Mouse (Mus musculus) urinary bladder, adult 18-20 months (tissue): Measurements from ENCODE around the gene Olfr1454.

Experiments used
- DNase-seq, 2 experiments: peaks; one replicate each; pipeline ENCODE4 v3.0.0; 2022; ENCODE audit warnings: low spot score in 2 of 2, mixed read lengths in 2 of 2

Gene Olfr1454

DNA sequence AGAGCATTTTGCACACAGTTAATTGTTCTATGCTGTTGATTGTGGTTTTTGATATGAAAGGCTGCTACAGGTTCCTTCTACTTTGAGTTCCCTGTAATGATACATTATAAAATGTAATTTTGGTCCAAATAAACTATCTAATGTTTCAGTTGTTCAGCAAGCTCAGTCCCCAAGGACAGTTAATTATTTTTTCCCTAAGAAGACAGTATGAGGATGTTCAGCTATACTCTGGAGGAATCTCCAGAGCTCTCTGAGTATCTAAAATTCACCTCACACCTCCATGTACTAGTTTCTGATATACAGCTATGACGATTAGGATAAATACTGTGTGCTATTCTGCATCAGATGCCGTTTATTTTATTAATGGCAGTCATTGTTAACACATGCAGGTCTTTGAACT lies at the start of gene Olfr1454:
TSS of gene Olfr1454 (plus strand) at position 301 of the 400 bp plus-strand sequence.
- no peak for DNase-seq

DNA sequence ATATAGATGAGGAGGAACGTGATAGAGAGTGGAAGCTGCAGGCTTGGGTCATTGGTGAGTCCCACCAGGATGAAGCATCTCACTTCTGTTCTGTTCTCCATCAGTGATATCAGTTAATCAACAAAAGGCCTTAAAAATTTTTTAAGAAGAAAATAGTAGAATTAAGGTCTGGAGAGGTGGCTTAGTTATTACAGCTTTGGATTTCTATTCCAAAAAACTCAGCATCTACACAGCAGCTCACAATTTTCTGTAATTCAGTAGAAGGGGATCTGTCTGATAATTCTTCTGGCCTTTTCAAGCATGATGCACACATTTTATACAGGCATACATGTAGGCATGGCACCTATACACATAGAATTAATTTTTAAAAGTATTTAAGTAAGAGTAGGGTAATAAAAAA lies 32.2 kb upstream of the Olfr1454 start, which contains the start of gene Olfr1453:
TSS of gene Olfr1453 (minus strand) at position 101 of the 400 bp plus-strand sequence.
- no peak for DNase-seq

DNA sequence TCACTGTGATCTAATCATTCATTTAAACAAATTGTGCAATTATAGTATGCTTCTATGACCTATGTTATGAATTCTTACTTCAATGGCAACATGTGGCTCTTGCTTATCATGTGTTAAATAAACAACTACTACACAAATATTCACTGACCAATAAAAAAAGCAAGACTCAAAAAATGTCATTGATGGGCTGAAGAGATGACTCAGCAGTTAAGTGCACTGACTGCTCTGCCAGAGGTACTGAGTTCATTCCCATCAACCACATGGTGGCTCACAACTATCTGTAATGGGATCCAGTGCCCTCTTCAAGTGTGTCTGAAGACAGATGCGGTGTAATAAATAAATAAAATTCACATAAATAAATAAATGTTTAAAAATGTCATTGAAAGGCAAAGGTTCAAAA lies 33.5 kb downstream of the Olfr1454 start:
- no peak for DNase-seq

DNA sequence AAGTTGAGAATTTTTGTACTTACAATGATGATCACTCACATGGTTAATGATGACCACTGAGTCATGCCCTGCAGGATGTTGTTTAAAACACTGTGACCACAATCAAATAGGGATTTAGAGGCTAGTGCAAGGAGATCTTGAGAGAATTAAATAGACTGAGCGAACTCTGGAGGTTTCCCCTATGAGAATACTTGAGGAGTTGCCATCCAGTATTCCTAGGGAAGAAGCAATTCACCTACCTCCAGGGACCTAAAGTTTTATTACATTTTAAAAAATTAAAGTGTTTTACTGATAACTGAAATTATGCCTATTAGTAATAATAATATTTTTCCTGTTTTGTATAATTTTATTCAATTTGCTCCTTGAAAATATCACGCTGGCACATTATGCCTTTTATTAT lies 37.4 kb downstream of the Olfr1454 start, which contains the start of gene Olfr1457:
TSS of gene Olfr1457 (minus strand) at position 101 of the 400 bp plus-strand sequence.
- no peak for DNase-seq

DNA sequence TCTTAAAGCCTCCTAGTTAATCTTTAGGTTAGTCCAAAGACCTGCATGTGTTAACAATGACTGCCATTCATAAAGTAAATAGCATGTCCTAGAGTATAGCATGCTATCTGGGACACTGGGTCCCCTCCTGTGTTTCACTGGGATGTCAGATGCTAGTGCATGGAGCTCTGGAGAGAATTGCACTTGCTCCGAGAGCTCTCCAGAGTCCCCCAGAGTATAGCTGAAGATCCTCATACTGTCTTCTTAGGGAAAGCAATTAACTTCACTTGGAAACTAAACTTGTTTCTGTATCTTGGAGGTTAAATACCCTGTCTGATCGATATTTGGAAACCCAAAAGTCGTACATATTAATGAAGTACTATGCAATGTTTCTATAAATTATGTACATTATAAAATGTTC lies 46.3 kb downstream of the Olfr1454 start, which contains the start of gene Olfr1458:
TSS of gene Olfr1458 (minus strand) at position 101 of the 400 bp plus-strand sequence.
- no peak for DNase-seq
